Mouse (Mus musculus): ENCODE data around the gene Lcp1. TPM values are rescaled to one million over a fixed set of nuclear protein-coding genes. Genes with fewer than 3 reads are reported as not detected.
A peak's percentile ranks its signal among the peaks of the same experiment; 100 is the strongest.

Lcp1 gene
- total RNA-seq, 2 experiments from 2014 or later: 6.0 to 6.1 TPM

GRCm38 (mm10) chr14:75219250-75219913 is 88.5 kb downstream of the Lcp1 start:
- DNase-seq (ENCODE audit: extremely low spot score in 1 of 2, low spot score in 2 of 2): no peak
- no peak for TF ChIP-seq CTCF (IDR thresholded peaks at IDR 0.05)
- Histone ChIP-seq H3K27ac (no peak overlapping the region), H3K4me3 (no peak overlapping the region)
- intact Hi-C loops (cut with DNase I): no loop called here

GRCm38 (mm10) chr14:75222386-75222785 is 91.5 kb downstream of the Lcp1 start:
- intact Hi-C loops (cut with DNase I): no loop called here
- DNase-seq (ENCODE audit: extremely low spot score in 1 of 2, low spot score in 2 of 2): no peak
- no peak overlapping the region for H3K27ac ChIP-seq
- H3K4me3 ChIP-seq: no peak overlapping the region
- no peak for TF ChIP-seq CTCF (IDR thresholded peaks at IDR 0.05)

- no peak for TF ChIP-seq CTCF (IDR thresholded peaks at IDR 0.05)
- DNase-seq (ENCODE audit: extremely low spot score in 1 of 2, low spot score in 2 of 2): no peak
- Histone ChIP-seq H3K27ac (no peak overlapping the region), H3K4me3 (no peak overlapping the region)
- intact Hi-C loops (cut with DNase I): no loop called here
Measured at GRCm38 (mm10) chr14:75227453-75228084, 96.7 kb downstream of the Lcp1 start.

- intact Hi-C loops (cut with DNase I): no loop called here
- Histone ChIP-seq H3K27ac (no peak overlapping the region), H3K4me3 (no peak overlapping the region)
- TF ChIP-seq CTCF (IDR thresholded peaks at IDR 0.05): peak; percentile 64
- DNase-seq (ENCODE audit: extremely low spot score in 1 of 2, low spot score in 2 of 2): peak in 1 of 2 experiments; percentile 21
Measured at GRCm38 (mm10) chr14:75229834-75230233, 98.9 kb downstream of the Lcp1 start.

GRCm38 (mm10) chr14:75233070-75233469 is 102.2 kb downstream of the Lcp1 start:
- Histone ChIP-seq H3K27ac (no peak overlapping the region), H3K4me3 (no peak overlapping the region)
- intact Hi-C loops (cut with DNase I): no loop called here
- DNase-seq (ENCODE audit: extremely low spot score in 1 of 2, low spot score in 2 of 2): no peak
- TF ChIP-seq CTCF (IDR thresholded peaks at IDR 0.05): no peak

- no peak for DNase-seq (ENCODE audit: extremely low spot score in 1 of 2, low spot score in 2 of 2)
- Histone ChIP-seq H3K27ac (no peak overlapping the region), H3K4me3 (no peak overlapping the region)
- no peak for TF ChIP-seq CTCF (IDR thresholded peaks at IDR 0.05)
- intact Hi-C loops (cut with DNase I): loop anchor here (5.0 kb wide), 1 partner anchor 47 kb away; the partner anchor contains the start of gene Zc3h13
Measured at GRCm38 (mm10) chr14:75235552-75235951, 104.7 kb downstream of the Lcp1 start.

- H3K4me3 ChIP-seq: no peak overlapping the region
- no peak overlapping the region for H3K27ac ChIP-seq
Measured at GRCm38 (mm10) chr14:75235955-75236635, 105.2 kb downstream of the Lcp1 start.

GRCm38 (mm10) chr14:75236636-75237003 is 105.7 kb downstream of the Lcp1 start:
- no peak for DNase-seq (ENCODE audit: extremely low spot score in 1 of 2, low spot score in 2 of 2)
- intact Hi-C loops (cut with DNase I): loop anchor here (5.0 kb wide), 1 partner anchor 46 kb away; the partner anchor contains the start of gene Zc3h13
- Histone ChIP-seq H3K4me3 (no peak overlapping the region), H3K27ac (no peak overlapping the region)
- no peak for TF ChIP-seq CTCF (IDR thresholded peaks at IDR 0.05)

More at GRCm38 (mm10) chr14:75235955-75236635, 105.2 kb downstream of the Lcp1 start:
- intact Hi-C loops (cut with DNase I): loop anchor here (5.0 kb wide), 1 partner anchor 46 kb away; the partner anchor contains the start of gene Zc3h13
- peak; percentile 25 to 39 for DNase-seq (ENCODE audit: extremely low spot score in 1 of 2, low spot score in 2 of 2)
- TF ChIP-seq CTCF (IDR thresholded peaks at IDR 0.05): no peak

- intact Hi-C loops (cut with DNase I): loop anchor here (5.0 kb wide), 1 partner anchor 45 kb away; the partner anchor contains the start of gene Zc3h13
- no peak for TF ChIP-seq CTCF (IDR thresholded peaks at IDR 0.05)
- Histone ChIP-seq H3K27ac (no peak overlapping the region), H3K4me3 (no peak overlapping the region)
- DNase-seq (ENCODE audit: extremely low spot score in 1 of 2, low spot score in 2 of 2): no peak
Measured at GRCm38 (mm10) chr14:75237096-75237495, 106.2 kb downstream of the Lcp1 start.

GRCm38 (mm10) chr14:75238054-75238692 is 107.3 kb downstream of the Lcp1 start:
- Histone ChIP-seq H3K27ac (no peak overlapping the region), H3K4me3 (no peak overlapping the region)
- DNase-seq (ENCODE audit: extremely low spot score in 1 of 2, low spot score in 2 of 2): no peak
- TF ChIP-seq CTCF (IDR thresholded peaks at IDR 0.05): no peak
- intact Hi-C loops (cut with DNase I): loop anchor here (5.0 kb wide), 1 partner anchor 44 kb away; the partner anchor contains the start of gene Zc3h13

- no peak for DNase-seq (ENCODE audit: extremely low spot score in 1 of 2, low spot score in 2 of 2)
- Histone ChIP-seq H3K4me3 (no peak within 1 kb of the TSS), H3K27ac (no peak within 1 kb of the TSS)
- no peak for TF ChIP-seq CTCF (IDR thresholded peaks at IDR 0.05)
- intact Hi-C loops (cut with DNase I): no loop called here
Measured at GRCm38 (mm10) chr14:75242087-75242486, 111.2 kb downstream of the Lcp1 start, which contains the start of gene Cpb2. Gene Cpb2 (plus strand): TSS chr14:75242287.
